Mouse (Mus musculus): ENCODE data around the gene Wdr17. TPM values are rescaled to one million over a fixed set of nuclear protein-coding genes. Genes with fewer than 3 reads are reported as not detected.

Gene Wdr17
- total and polyA plus RNA-seq, 3 experiments = 0.13 to 0.83 (median 0.64) TPM

DNA sequence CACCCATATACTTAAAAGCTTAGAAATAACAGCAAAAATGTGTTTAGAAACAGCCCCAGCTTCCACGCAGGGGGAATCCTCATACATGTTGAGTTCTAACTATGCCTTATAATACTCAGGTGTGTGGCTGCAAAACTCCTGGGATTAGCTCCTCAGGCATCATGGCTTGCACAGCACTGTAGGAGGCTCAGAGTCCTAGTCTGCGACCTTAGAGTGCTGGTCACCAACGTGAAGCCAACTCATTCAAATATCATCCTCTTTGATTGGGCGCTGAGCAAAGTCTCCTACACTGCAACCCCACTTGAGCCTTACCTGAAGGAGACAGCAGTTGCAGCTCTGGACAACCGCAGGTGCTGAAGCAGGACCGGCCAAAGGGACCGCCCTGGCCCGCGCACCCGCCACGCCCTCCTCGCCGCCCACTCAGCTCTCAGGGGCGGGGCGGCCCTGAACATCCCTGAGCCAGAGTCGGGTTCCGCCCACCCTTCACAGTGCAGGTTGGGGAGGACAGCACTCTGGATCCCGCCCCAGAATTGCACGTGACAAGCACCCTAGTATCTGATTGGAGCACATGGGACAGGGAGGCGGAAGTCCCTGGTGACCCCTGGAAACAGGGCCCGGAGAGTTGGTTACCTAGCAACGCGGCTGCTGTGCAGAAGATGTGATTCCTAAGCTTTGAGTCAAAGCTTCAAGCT, 162.9 kb downstream of the Wdr17 start:
- no peaks in the 10 kb centered on the region for H3K27me3 ChIP-seq (replicated peaks)
- dilution Hi-C loops (cut with MboI; ENCODE audit: extremely low pct_ligation_motif_present, extremely low pct_unique_long_range_greater_than_20kb, low sequenced_read_pairs) (no loop called here), in situ Hi-C loops (cut with MboI; ENCODE audit: low pct_ligation_motif_present, low pct_unique_long_range_greater_than_20kb, low sequenced_read_pairs) (no loop called here)
- H3K4me1 ChIP-seq (ENCODE audit: control insufficient read depth in 1 of 2, insufficient read depth in 2 of 2) = peaks cover 0 to 8% of the 10 kb centered on the region in 2 experiments; a peak in 3 of 4 replicates
- no peak overlapping the region for H3K9ac ChIP-seq (ENCODE audit: insufficient read depth, low read depth)
- peak overlapping the region; percentile 39 for H3K4me2 ChIP-seq (ENCODE audit: insufficient read depth, low read depth, poor library complexity, severe bottlenecking)
- peak overlapping the region; percentile 36 to 48 (median 47) for H3K4me3 ChIP-seq (replicated peaks in 1 of 3; ENCODE audit: low read depth in 2 of 3, low read length in 2 of 3, poor library complexity in 1 of 3)
- peak; percentile 97 for DNase-seq (ENCODE audit: extremely low read depth)
- H3K79me2 ChIP-seq (replicated peaks; ENCODE audit: control insufficient read depth, extremely low read depth, insufficient read depth, poor library complexity, severe bottlenecking) = no peaks in the 10 kb centered on the region
- H3K9me3 ChIP-seq (replicated peaks; ENCODE audit: low read length) = no peaks in the 10 kb centered on the region
- TF ChIP-seq MAFK (IDR thresholded peaks at IDR 0.05; ENCODE audit: insufficient replicate concordance, low read length) = no peak
- TF ChIP-seq HCFC1 (IDR thresholded peaks at IDR 0.05; ENCODE audit: low read depth, low read length) = peak; percentile 61
- no peak for TF ChIP-seq ETS1 (conservative IDR thresholded peaks at IDR 0.05; ENCODE audit: low read depth, low read length)
- peak; percentile 81 for TF ChIP-seq USF2 (conservative IDR thresholded peaks at IDR 0.05; ENCODE audit: low read depth, low read length)
- TF ChIP-seq USF1 (IDR thresholded peaks at IDR 0.05; ENCODE audit: low read depth, low read length) = peak; percentile 87
- TF ChIP-seq SIN3A (IDR thresholded peaks at IDR 0.05; ENCODE audit: low read length) = peak; percentile 43; the same call in 1 of the 2 replicates
- TF ChIP-seq MXI1 (IDR thresholded peaks at IDR 0.05; ENCODE audit: low read depth, low read length) = peak; percentile 88
- TF ChIP-seq MAX (IDR thresholded peaks at IDR 0.05; ENCODE audit: low read length) = peak; percentile 90
- TF ChIP-seq ELF1 (IDR thresholded peaks at IDR 0.05; ENCODE audit: low read depth, low read length) = peak; percentile 94
- peak; percentile 58 for TF ChIP-seq BHLHE40 (IDR thresholded peaks at IDR 0.05; ENCODE audit: low read depth, low read length)
- no peak for TF ChIP-seq E2F4 (IDR thresholded peaks at IDR 0.05; ENCODE audit: insufficient replicate concordance, low read depth, low read length)
- peak; percentile 53 for TF ChIP-seq NRF1 (IDR thresholded peaks at IDR 0.05; ENCODE audit: low read depth, low read length)
- TF ChIP-seq ZC3H11A (IDR thresholded peaks at IDR 0.05; ENCODE audit: low read depth, low read length) = no peak
- no peak overlapping the region for H3K27ac ChIP-seq (ENCODE audit: insufficient read depth, low read depth)
- no peaks in the 10 kb centered on the region for H3K36me3 ChIP-seq (replicated peaks in 1 of 2; ENCODE audit: control insufficient read depth in 1 of 2, insufficient read depth in 1 of 2, low read length in 1 of 2)

- no peak overlapping the region for H3K4me3 ChIP-seq (replicated peaks in 1 of 3; ENCODE audit: low read depth in 2 of 3, low read length in 2 of 3, poor library complexity in 1 of 3)
- H3K27ac ChIP-seq (ENCODE audit: insufficient read depth, low read depth) = no peak overlapping the region
- H3K9me3 ChIP-seq (replicated peaks; ENCODE audit: low read length) = no peaks in the 10 kb centered on the region
- no peaks in the 10 kb centered on the region; a peak in 1 of 4 replicates for H3K4me1 ChIP-seq (ENCODE audit: control insufficient read depth in 1 of 2, insufficient read depth in 2 of 2)
- no peak overlapping the region for H3K9ac ChIP-seq (ENCODE audit: insufficient read depth, low read depth)
- H3K36me3 ChIP-seq (replicated peaks in 1 of 2; ENCODE audit: control insufficient read depth in 1 of 2, insufficient read depth in 1 of 2, low read length in 1 of 2) = no peaks in the 10 kb centered on the region
- in situ Hi-C loops (cut with MboI; ENCODE audit: low pct_ligation_motif_present, low pct_unique_long_range_greater_than_20kb, low sequenced_read_pairs) = no loop called here
- no peak overlapping the region for H3K4me2 ChIP-seq (ENCODE audit: insufficient read depth, low read depth, poor library complexity, severe bottlenecking)
- no peaks in the 10 kb centered on the region for H3K27me3 ChIP-seq (replicated peaks)
- dilution Hi-C loops (cut with MboI; ENCODE audit: extremely low pct_ligation_motif_present, extremely low pct_unique_long_range_greater_than_20kb, low sequenced_read_pairs) = no loop called here
- DNase-seq (ENCODE audit: extremely low read depth) = no peak
- no peaks in the 10 kb centered on the region for H3K79me2 ChIP-seq (replicated peaks; ENCODE audit: control insufficient read depth, extremely low read depth, insufficient read depth, poor library complexity, severe bottlenecking)
- TF ChIP-seq NRF1 (IDR thresholded peaks at IDR 0.05; ENCODE audit: low read depth, low read length) (no peak), POLR2A (IDR thresholded peaks at IDR 0.05; ENCODE audit: low read depth, low read length) (no peak), MAZ (IDR thresholded peaks at IDR 0.05; ENCODE audit: low read depth, low read length) (no peak), GABPA (IDR thresholded peaks at IDR 0.05; ENCODE audit: insufficient replicate concordance, low read depth, low read length) (no peak), USF2 (conservative IDR thresholded peaks at IDR 0.05; ENCODE audit: low read depth, low read length) (no peak)
Measured at GRCm38 (mm10) chr8:54718515-54718914, 168.5 kb downstream of the Wdr17 start.

All from CH12.LX (cell line).